Mouse (Mus musculus) liver, embryonic 16.5 days (tissue): ENCODE data around the gene Fars2. TPM values are rescaled to one million over a fixed set of nuclear protein-coding genes. Genes with fewer than 3 reads are reported as not detected.
A peak's percentile ranks its signal among the peaks of the same experiment; 100 is the strongest.

ENCODE experiments used
- ATAC-seq: fragments of 200-750 bp; cut with Nextera tagmentation; 2 replicates; pipeline ENCODE4 v1.8.0; 2017; ENCODE audit warnings: low read depth, mild to moderate bottlenecking, moderate number of reproducible peaks, moderate library complexity
- H3K27ac ChIP-seq: fragments of 300-500 bp; sonication (generic); 2 replicates; pipeline ENCODE4 v1.5.1; 2014; ENCODE audit warnings: mild to moderate bottlenecking, low read length
- H3K27me3 ChIP-seq: fragments of 300-500 bp; sonication (generic); 2 replicates; pipeline ENCODE4 v1.6.1; 2014; ENCODE audit warnings: low read depth, low read length, mixed read lengths; ENCODE audit not compliant: control insufficient read depth, insufficient read depth
- H3K36me3 ChIP-seq: fragments of 300-500 bp; sonication (generic); 2 replicates; pipeline ENCODE4 v1.6.1; 2014; ENCODE audit warnings: mild to moderate bottlenecking; ENCODE audit not compliant: control insufficient read depth, insufficient read depth
- H3K4me1 ChIP-seq: fragments of 300-500 bp; sonication (generic); 2 replicates; pipeline ENCODE4 v1.6.1; 2014; ENCODE audit warnings: low read depth, low read length, mixed read lengths; ENCODE audit not compliant: control insufficient read depth
- H3K4me2 ChIP-seq: fragments of 300-500 bp; sonication (generic); 2 replicates; pipeline ENCODE4 v1.6.1; 2014; ENCODE audit warnings: low read depth, low read length, mixed read lengths
- H3K4me3 ChIP-seq: fragments of 300-500 bp; sonication (generic); 2 replicates; pipeline ENCODE4 v1.5.1; 2014; ENCODE audit warnings: low read depth, mild to moderate bottlenecking, low read length
- H3K9ac ChIP-seq: fragments of 300-500 bp; sonication (generic); 2 replicates; pipeline ENCODE4 v1.6.1; 2014; ENCODE audit warnings: low read depth, low read length
- H3K9me3 ChIP-seq: fragments of 300-500 bp; sonication (generic); replicated peaks from 2 replicates; pipeline ENCODE4 v1.6.1; 2016; ENCODE audit warnings: low read length; ENCODE audit not compliant: control insufficient read depth
- WGBS: fragments of 180-500 bp; shearing (Covaris S2); extraction: QIAGEN DNeasy Blood & Tissue Kit; methylation state at CpG from one replicate; pipeline ENCODE4 v1.1.7; 2014; ENCODE audit not compliant: insufficient replicate concordance; 5-methylcytosine and 5-hydroxymethylcytosine counted together
- polyA plus RNA-seq: library from polyadenylated mRNA; unstranded; fragments of >200 nt; fragmentation: Nextera tagmentation; extraction: Ambion mirVana; gene quantifications from 2 replicates; pipeline ENCODE4 v1.2.1, GENCODE M21; 2015

Fars2 gene
- polyA plus RNA-seq, 1 experiment from 2014 or later = 26.0 TPM

DNA sequence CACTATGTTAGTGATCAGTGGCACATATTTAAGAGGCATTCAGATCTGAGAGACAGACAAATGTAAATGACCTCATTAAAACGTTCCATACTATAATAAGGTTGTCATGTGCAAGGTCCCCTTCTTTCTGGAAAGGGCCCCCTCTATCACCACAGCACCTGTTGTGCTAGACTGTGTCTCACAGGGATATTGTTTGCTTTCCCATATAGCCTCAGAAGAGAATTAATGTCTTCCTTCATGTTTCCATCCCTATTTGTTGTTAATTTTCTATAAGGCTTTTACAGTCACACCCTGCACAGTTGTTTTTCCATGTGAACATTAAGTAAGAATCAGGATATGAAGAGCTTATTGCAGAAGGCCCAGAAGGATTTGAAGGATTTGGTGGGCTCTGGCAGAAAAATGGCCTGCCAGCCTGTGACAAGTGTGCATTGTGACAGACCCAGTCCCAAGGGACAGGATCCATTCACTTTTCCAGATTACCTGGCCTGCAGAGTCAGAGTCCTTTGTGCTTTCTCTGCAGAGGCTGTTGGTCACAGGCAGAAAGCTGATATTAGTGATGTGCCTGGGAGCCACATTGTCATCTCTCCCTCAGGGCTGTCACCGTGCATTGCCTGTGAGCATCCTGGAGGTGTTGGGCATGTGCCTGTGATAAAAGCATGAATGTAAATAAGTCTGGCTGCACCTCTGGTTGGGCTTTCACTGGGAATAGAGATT is 352.4 kb downstream of the Fars2 start:
- no peak for ATAC-seq
- Histone ChIP-seq H3K4me2 (no peak overlapping the region), H3K27ac (no peak overlapping the region), H3K27me3 (no peaks in the 10 kb centered on the region), H3K4me3 (no peak overlapping the region), H3K9ac (no peak overlapping the region), H3K36me3 (no peaks in the 10 kb centered on the region), H3K4me1 (no peaks in the 10 kb centered on the region), H3K9me3 (no peaks in the 10 kb centered on the region)
- 68% methylated on average over 2 of the region's 2 CpGs for whole genome bisulfite sequencing

DNA sequence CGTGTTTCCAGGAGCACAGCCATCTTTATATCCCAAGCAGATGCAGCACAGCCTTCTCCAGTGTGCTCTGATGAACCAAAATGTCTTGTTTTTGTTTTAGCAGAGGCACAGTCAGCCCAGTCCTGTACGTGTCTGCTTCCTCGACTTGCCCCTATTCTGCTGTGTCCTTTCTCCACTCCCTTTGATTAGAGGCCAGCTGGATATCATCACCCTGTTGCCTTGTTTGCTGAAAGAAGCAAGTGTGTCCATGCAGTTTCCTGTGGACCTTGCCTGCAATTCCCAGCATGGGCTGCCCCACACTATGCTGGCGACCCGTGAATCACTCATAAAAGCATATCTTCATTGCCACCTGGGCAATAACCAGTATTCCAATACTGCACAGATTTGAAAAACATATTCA is 360.4 kb downstream of the Fars2 start:
- Histone ChIP-seq H3K4me1 (no peaks in the 10 kb centered on the region), H3K27me3 (no peaks in the 10 kb centered on the region), H3K9me3 (no peaks in the 10 kb centered on the region), H3K36me3 (no peaks in the 10 kb centered on the region), H3K4me2 (no peak overlapping the region), H3K27ac (no peak overlapping the region), H3K4me3 (no peak overlapping the region), H3K9ac (no peak overlapping the region)
- 55% methylated on average over 5 of the region's 5 CpGs for WGBS
- no peak for ATAC-seq

DNA sequence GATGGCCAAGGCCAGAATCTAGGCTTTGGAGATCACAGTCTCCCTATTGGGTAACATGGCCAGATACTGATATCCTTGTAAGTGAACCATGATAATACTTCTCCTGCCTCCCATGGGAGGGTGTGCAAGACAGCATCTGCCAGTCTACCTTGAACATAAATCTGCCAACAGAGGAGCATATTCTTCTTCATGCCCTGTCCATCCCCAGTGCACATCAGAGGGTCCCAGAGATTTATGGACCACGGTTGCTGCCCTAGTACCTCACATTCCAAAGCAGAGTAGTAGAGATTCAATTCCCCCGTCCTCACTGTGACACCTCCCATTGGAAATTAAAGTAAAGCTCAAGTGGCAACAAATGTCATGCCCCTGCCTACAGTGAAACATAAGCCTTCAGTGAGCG is 361.0 kb downstream of the Fars2 start:
- Histone ChIP-seq H3K9ac (no peak overlapping the region), H3K36me3 (no peaks in the 10 kb centered on the region), H3K4me2 (no peak overlapping the region), H3K9me3 (no peaks in the 10 kb centered on the region), H3K4me3 (no peak overlapping the region), H3K4me1 (no peaks in the 10 kb centered on the region), H3K27ac (no peak overlapping the region), H3K27me3 (no peaks in the 10 kb centered on the region)
- WGBS = 61% methylated on average over 3 of the region's 3 CpGs
- no peak for ATAC-seq

DNA sequence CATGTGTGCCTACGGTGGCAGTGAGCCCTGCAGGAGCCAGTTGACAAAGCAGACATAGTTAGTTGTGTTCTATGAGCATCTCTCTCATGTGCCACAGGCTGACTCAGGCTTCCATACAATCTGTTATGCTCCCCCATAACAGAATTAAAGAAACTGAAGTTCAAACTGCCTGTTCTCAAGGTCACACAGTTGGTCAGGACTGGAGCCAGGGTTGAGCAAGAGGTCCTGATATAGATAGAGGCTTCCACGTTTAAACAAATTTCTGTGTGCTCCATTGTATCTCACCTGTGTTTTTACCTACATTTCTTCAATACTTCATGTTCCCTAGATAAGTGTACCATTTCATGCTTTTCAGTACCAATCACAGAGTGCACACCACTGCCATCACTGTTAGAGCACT is 362.9 kb downstream of the Fars2 start:
- Histone ChIP-seq H3K27ac (no peak overlapping the region), H3K27me3 (no peaks in the 10 kb centered on the region), H3K4me1 (no peaks in the 10 kb centered on the region), H3K4me2 (no peak overlapping the region), H3K36me3 (no peaks in the 10 kb centered on the region), H3K9ac (no peak overlapping the region), H3K4me3 (no peak overlapping the region), H3K9me3 (no peaks in the 10 kb centered on the region)
- WGBS = 66% methylated on average over 2 of the region's 2 CpGs
- ATAC-seq = 0 out of 2 replicates have a peak, but pooled peaks have one; percentile 53

DNA sequence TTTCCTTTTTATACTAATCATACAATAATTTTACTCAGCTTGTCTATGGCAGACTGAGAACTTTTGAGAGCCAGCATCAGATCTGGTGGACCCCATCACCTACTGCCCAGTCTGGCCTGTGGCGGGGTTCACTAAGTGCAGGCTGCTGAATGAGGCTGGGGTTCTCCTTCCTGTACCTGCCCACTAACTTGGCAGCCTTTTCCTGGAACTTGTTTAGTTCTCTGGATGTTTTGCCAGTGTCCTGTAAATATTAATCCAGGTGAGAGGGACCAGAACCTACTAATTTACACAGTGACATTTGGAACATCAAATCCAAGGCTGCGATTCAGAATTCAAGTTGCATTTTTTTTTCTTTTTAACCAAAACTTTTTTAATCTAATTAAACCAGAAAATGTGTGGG is 367.2 kb downstream of the Fars2 start:
- no peak overlapping the region for H3K9ac ChIP-seq
- H3K4me1 ChIP-seq = no peaks in the 10 kb centered on the region
- no peak for ATAC-seq
- no peak overlapping the region for H3K27ac ChIP-seq
- 82% methylated on average over 2 of the region's 2 CpGs for WGBS
- H3K4me3 ChIP-seq = no peak overlapping the region
- no peaks in the 10 kb centered on the region for H3K27me3 ChIP-seq
- no peaks in the 10 kb centered on the region for H3K9me3 ChIP-seq
- H3K4me2 ChIP-seq = no peak overlapping the region
- H3K36me3 ChIP-seq = no peaks in the 10 kb centered on the region

DNA sequence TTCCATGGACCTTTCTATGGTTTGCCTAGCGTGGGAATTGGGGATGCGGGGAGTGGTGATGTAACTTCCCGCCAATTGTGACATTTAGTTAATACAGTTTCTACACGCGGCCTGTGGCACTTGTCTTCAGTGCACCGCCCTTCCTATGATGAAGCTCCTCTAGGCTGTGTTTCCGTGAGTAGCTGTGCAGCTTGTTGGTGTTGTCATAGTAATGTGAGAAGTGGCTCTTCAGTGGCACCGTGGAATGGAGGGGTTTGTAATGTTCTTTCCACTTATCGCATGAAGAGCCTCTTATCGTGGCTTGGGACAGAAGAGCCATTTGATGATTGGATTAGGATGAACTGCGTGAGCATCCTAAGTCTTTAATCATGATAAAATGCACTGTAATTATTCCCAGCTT is 369.5 kb downstream of the Fars2 start:
- H3K4me2 ChIP-seq = no peak overlapping the region
- no peaks in the 10 kb centered on the region for H3K4me1 ChIP-seq
- 75% methylated on average over 11 of the region's 11 CpGs for WGBS
- H3K27ac ChIP-seq = no peak overlapping the region
- H3K36me3 ChIP-seq = no peaks in the 10 kb centered on the region
- H3K4me3 ChIP-seq = no peak overlapping the region
- H3K27me3 ChIP-seq = no peaks in the 10 kb centered on the region
- H3K9me3 ChIP-seq = no peaks in the 10 kb centered on the region
- ATAC-seq = no peak
- no peak overlapping the region for H3K9ac ChIP-seq

DNA sequence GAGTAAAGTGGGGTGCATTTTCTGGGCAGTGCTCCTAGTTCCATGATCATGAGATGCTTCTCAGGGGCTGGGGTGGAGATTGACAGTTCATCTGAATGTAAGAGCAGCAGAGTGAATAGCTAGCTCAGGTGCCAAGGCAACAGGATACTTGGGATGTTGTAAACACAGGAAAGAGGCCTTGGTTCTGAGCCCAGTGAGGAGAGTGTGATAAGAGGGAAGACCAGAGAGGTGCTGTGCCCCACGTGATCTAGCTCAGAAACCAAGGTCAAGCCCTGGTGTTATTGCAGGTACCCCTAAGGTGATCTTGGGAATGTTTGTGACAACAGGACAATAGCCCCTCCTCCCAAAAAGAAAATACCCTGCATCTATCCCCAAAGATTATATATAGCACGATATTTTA is 372.2 kb downstream of the Fars2 start:
- H3K4me1 ChIP-seq = no peaks in the 10 kb centered on the region
- no peak overlapping the region for H3K27ac ChIP-seq
- H3K9me3 ChIP-seq = no peaks in the 10 kb centered on the region
- no peak overlapping the region for H3K4me2 ChIP-seq
- no peak for ATAC-seq
- no peaks in the 10 kb centered on the region for H3K36me3 ChIP-seq
- H3K27me3 ChIP-seq = no peaks in the 10 kb centered on the region
- H3K9ac ChIP-seq = no peak overlapping the region
- H3K4me3 ChIP-seq = no peak overlapping the region
- WGBS = 57% methylated on average over 2 of the region's 2 CpGs

DNA sequence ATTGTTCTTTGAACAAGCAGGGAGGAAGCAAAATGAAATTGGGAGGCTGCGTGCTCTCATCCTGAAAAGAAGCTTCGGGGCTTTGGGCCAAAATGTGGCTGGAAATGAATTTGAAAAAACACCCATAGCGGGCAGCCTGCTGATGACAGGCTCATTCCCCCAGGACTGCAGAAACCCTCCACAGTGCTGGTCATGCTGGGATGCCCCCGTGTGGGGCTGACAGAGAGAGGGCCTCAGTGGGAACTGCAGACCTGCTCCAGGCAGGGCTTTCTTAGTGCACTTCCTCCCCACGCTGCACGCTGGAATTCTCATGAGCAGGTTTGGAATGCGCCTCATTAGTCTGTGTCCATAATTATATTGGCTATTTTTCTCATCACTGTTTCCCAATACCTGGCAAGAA is 373.4 kb downstream of the Fars2 start:
- Histone ChIP-seq H3K9me3 (no peaks in the 10 kb centered on the region), H3K4me3 (no peak overlapping the region), H3K4me1 (no peaks in the 10 kb centered on the region), H3K9ac (no peak overlapping the region), H3K4me2 (no peak overlapping the region), H3K27me3 (no peaks in the 10 kb centered on the region), H3K36me3 (no peaks in the 10 kb centered on the region), H3K27ac (no peak overlapping the region)
- ATAC-seq = no peak
- 61% methylated on average over 7 of the region's 7 CpGs for WGBS

DNA sequence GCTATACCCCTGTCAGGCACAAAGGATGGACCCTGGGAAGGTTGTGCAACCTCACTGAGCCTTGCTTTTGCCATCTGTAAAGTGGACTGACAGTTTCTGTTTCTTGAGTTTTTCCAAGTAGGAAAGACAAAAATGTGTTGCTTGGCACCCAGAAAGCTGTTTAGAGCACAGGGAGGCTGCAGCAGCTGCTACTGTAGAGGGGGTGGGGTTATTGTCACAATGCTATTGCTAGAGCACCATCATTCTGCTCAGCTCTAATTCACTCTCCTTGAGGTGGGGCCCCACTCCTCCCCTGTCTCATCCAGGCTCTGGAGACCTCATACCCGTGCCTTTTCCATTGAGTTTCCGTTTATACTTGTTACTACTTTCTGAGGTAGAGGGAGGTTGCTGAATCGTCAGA is 375.2 kb downstream of the Fars2 start:
- WGBS = 72% methylated on average over 3 of the region's 3 CpGs
- Histone ChIP-seq H3K27ac (no peak overlapping the region), H3K9ac (no peak overlapping the region), H3K27me3 (no peaks in the 10 kb centered on the region), H3K9me3 (no peaks in the 10 kb centered on the region), H3K4me3 (no peak overlapping the region), H3K4me1 (no peaks in the 10 kb centered on the region), H3K36me3 (no peaks in the 10 kb centered on the region), H3K4me2 (no peak overlapping the region)
- ATAC-seq = no peak
